In the genomic region with DNA sequence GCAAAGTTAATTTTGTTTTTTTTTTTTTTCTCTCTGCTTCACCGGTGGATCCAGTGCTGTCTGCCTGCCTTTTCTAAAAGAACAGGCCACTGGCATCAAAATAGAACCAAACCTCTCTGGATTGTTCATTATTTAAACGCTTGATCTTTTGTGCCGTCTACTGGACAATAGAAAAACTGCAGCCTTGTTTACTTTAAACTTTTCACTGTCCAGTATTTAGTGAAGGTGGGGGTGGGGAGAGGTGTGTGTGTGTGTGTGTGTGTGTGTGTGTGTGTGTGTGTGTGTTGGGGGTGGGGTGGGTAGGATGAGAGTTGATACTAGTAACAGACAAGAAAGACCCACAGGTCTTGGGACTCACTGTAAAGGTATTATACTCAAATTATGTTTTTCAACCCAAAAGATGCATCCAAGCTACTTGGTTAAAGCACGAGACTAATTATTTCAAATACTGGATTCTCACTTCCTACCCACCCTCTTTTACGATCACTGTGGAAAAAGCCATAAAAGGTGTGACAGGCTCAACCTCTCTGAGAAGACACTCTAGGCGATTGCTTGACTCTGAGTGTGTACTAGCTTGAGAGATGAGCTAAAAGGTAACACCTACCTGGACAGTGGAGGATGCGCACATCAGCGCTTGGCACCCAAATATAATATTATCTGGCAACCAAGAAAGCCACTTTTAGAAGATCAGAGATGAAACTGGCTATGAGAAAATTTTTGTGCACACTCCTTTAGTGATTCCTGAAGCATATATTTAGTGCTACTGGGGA, we compare ENCODE assay signal across 9 mouse cellular contexts. TPM values are rescaled to one million over a fixed set of nuclear protein-coding genes. Genes with fewer than 3 reads are reported as not detected.
DNase-seq lines count a peak whose midpoint lies in the region; ATAC-seq lines count a peak whose summit lies in the region.
"Had no signal": no experiment of that assay in that cellular context is flagged by ENCODE, and none has a peak within 500 bp of the region (broad histone marks: within the 10 kb centered on the region; RNA-seq: fewer than 3 reads in every experiment).

No protein-coding gene starts in this region.

- H3K4me2 ChIP-seq in forebrain, embryonic 14.5 days (ENCODE audit: low read length) = no peak overlapping the region
- no peak overlapping the region for H3K4me2 ChIP-seq in forebrain, embryonic 11.5 days (ENCODE audit: low read depth, low read length, severe bottlenecking)
- H3K4me2 ChIP-seq in limb, embryonic 11.5 days (ENCODE audit: low read depth, severe bottlenecking) = no peak overlapping the region
- H3K4me2 ChIP-seq in forebrain, embryonic 15.5 days (replicated peaks) = no peak overlapping the region

- peaks cover 11% of the 10 kb centered on the region for H3K4me1 ChIP-seq in forebrain, embryonic 14.5 days (ENCODE audit: control insufficient read depth, insufficient read depth, low read length)
- H3K4me1 ChIP-seq in forebrain, embryonic 11.5 days (replicated peaks; ENCODE audit: control insufficient read depth, insufficient read depth, low read length) = peaks cover 10% of the 10 kb centered on the region
- H3K4me1 ChIP-seq in limb, embryonic 11.5 days (ENCODE audit: control insufficient read depth, insufficient read depth, low read length) = peaks cover 10% of the 10 kb centered on the region; the same call in 1 of the 2 replicates
- H3K4me1 ChIP-seq in limb, embryonic 10.5 days = peaks cover 53% of the 10 kb centered on the region
- H3K4me1 ChIP-seq in forebrain, embryonic 15.5 days = peaks cover 27% of the 10 kb centered on the region

- 34% methylated on average over 8 of the region's 8 CpGs for WGBS in forebrain, embryonic 14.5 days
- 29% methylated on average over 8 of the region's 8 CpGs for WGBS in forebrain, embryonic 11.5 days
- WGBS in limb, embryonic 11.5 days = 26% methylated on average over 8 of the region's 8 CpGs
- WGBS in limb, embryonic 10.5 days = 26% methylated on average over 8 of the region's 8 CpGs
- 35% methylated on average over 8 of the region's 8 CpGs for WGBS in forebrain, embryonic 15.5 days

- peaks cover 43% of the 10 kb centered on the region for H3K27me3 ChIP-seq in forebrain, embryonic 14.5 days (replicated peaks; ENCODE audit: control insufficient read depth, insufficient read depth, low read length)
- H3K27me3 ChIP-seq in forebrain, embryonic 11.5 days (ENCODE audit: control insufficient read depth, insufficient read depth, low read length) = peaks cover 31% of the 10 kb centered on the region
- peaks cover 24% of the 10 kb centered on the region for H3K27me3 ChIP-seq in limb, embryonic 11.5 days (ENCODE audit: control insufficient read depth, insufficient read depth, low read length)
- H3K27me3 ChIP-seq in limb, embryonic 10.5 days (ENCODE audit: low read depth, poor library complexity, severe bottlenecking) = peaks cover 44% of the 10 kb centered on the region; the same call in 1 of the 2 replicates
- H3K27me3 ChIP-seq in forebrain, embryonic 15.5 days = peaks cover 58% of the 10 kb centered on the region
- H3K27me3 ChIP-seq: hindbrain, embryonic 15.5 days had no signal

- H3K36me3 ChIP-seq in forebrain, embryonic 14.5 days (ENCODE audit: control insufficient read depth, insufficient read depth, low read length) = no peaks in the 10 kb centered on the region
- no peaks in the 10 kb centered on the region for H3K36me3 ChIP-seq in forebrain, embryonic 11.5 days (ENCODE audit: control insufficient read depth, insufficient read depth, low read length)
- no peaks in the 10 kb centered on the region for H3K36me3 ChIP-seq in limb, embryonic 11.5 days (ENCODE audit: control insufficient read depth, insufficient read depth, low read length)
- H3K36me3 ChIP-seq in limb, embryonic 10.5 days = no peaks in the 10 kb centered on the region
- H3K36me3 ChIP-seq in forebrain, embryonic 15.5 days = no peaks in the 10 kb centered on the region
- H3K36me3 ChIP-seq: hindbrain, embryonic 15.5 days had no signal

- ATAC-seq in forebrain, embryonic 14.5 days = no peak
- no peak for ATAC-seq in forebrain, embryonic 11.5 days (replicated peaks; ENCODE audit: low FRiP score)
- no peak for ATAC-seq in limb, embryonic 11.5 days (ENCODE audit: insufficient number of reproducible peaks, low FRiP score, low TSS enrichment, low read depth)
- ATAC-seq in forebrain, embryonic 15.5 days (replicated peaks) = no peak

- no peak overlapping the region for H3K9ac ChIP-seq in forebrain, embryonic 14.5 days (ENCODE audit: low read length)
- no peak overlapping the region for H3K9ac ChIP-seq in forebrain, embryonic 11.5 days (ENCODE audit: low read length)
- no peak overlapping the region for H3K9ac ChIP-seq in limb, embryonic 11.5 days (ENCODE audit: low read length)
- no peak overlapping the region for H3K9ac ChIP-seq in forebrain, embryonic 15.5 days (replicated peaks)
- H3K9ac ChIP-seq: hindbrain, embryonic 15.5 days had no signal

- no peaks in the 10 kb centered on the region for H3K9me3 ChIP-seq in forebrain, embryonic 14.5 days (replicated peaks; ENCODE audit: control insufficient read depth, low read length)
- no peaks in the 10 kb centered on the region for H3K9me3 ChIP-seq in forebrain, embryonic 11.5 days (ENCODE audit: control insufficient read depth, low read length)
- no peaks in the 10 kb centered on the region for H3K9me3 ChIP-seq in limb, embryonic 11.5 days (ENCODE audit: control insufficient read depth, low read length)
- H3K9me3 ChIP-seq in limb, embryonic 10.5 days (replicated peaks) = no peaks in the 10 kb centered on the region
- no peaks in the 10 kb centered on the region for H3K9me3 ChIP-seq in forebrain, embryonic 15.5 days
- H3K9me3 ChIP-seq: hindbrain, embryonic 15.5 days had no signal

- peak; percentile 83 for DNase-seq in forebrain, embryonic 14.5 days (ENCODE audit: low spot score)
- DNase-seq in forebrain, embryonic 11.5 days (ENCODE audit: low spot score) = no peak
- peak; percentile 26 for DNase-seq in limb, embryonic 11.5 days (ENCODE audit: low spot score)
- DNase-seq in limb, embryonic 10.5 days (ENCODE audit: low spot score) = no peak
- DNase-seq in cerebellum, adult 9-11 months = peak; percentile 67
- peak; percentile 60 for DNase-seq in lung, postnatal 25 days (ENCODE audit: low spot score)
- DNase-seq in thymus, postnatal 14 days = no peak

- H3K27ac ChIP-seq in forebrain, embryonic 14.5 days (ENCODE audit: low read depth, low read length) = no peak overlapping the region
- H3K27ac ChIP-seq in forebrain, embryonic 11.5 days (ENCODE audit: low read depth, low read length) = no peak overlapping the region
- no peak overlapping the region for H3K27ac ChIP-seq in limb, embryonic 11.5 days (replicated peaks; ENCODE audit: low read depth, low read length)
- no peak overlapping the region for H3K27ac ChIP-seq in limb, embryonic 10.5 days
- no peak overlapping the region for H3K27ac ChIP-seq in forebrain, embryonic 15.5 days (replicated peaks)
- H3K27ac ChIP-seq: hindbrain, embryonic 15.5 days had no signal

- H3K4me3 ChIP-seq in forebrain, embryonic 14.5 days (ENCODE audit: low read depth, low read length) = no peak overlapping the region
- no peak overlapping the region for H3K4me3 ChIP-seq in forebrain, embryonic 11.5 days (ENCODE audit: low read depth, low read length)
- H3K4me3 ChIP-seq in limb, embryonic 11.5 days (ENCODE audit: low read depth, low read length) = no peak overlapping the region
- H3K4me3 ChIP-seq in limb, embryonic 10.5 days = no peak overlapping the region
- H3K4me3 ChIP-seq in forebrain, embryonic 15.5 days = no peak overlapping the region
- H3K4me3 ChIP-seq: hindbrain, embryonic 15.5 days had no signal

RNA-seq across cellular contexts. Expression of a gene that starts 5.9 kb away (rescaled TPM):
- 19.2 and 20.1 TPM in 2 replicates for polyA plus RNA-seq in forebrain, embryonic 14.5 days (2014; fragmentation: Nextera tagmentation; extraction: Ambion mirVana)
- 29.9 and 34.1 TPM in 2 replicates for polyA plus RNA-seq in forebrain, embryonic 11.5 days (2014; fragmentation: Nextera tagmentation; extraction: Ambion mirVana)
- polyA plus RNA-seq in limb, embryonic 11.5 days (2014; fragmentation: Nextera tagmentation; extraction: Ambion mirVana) = 69.8 and 85.0 TPM in 2 replicates
- polyA plus RNA-seq in limb, embryonic 10.5 days (2016; fragmentation: Nextera tagmentation; extraction: Ambion mirVana) = 109 and 119 TPM in 2 replicates
- 29.4 and 29.7 TPM in 2 replicates for polyA plus RNA-seq in forebrain, embryonic 15.5 days (2015; fragmentation: Nextera tagmentation; extraction: Ambion mirVana)

Comparison
In these comparisons a context has a peak if more than half of its experiments do, and no peak if none do; other contexts are left out.
1. DNase-seq: peak in forebrain, embryonic 14.5 days (single experiment), limb, embryonic 11.5 days (single experiment), cerebellum, adult 9-11 months (single experiment) and lung, postnatal 25 days (single experiment); none in forebrain, embryonic 11.5 days (single experiment), limb, embryonic 10.5 days (single experiment) and thymus, postnatal 14 days (single experiment).